Mouse (Mus musculus) naive thymus-derived CD4-positive, alpha-beta T cell, adult 2 months (primary cell): ENCODE measurements around the gene Igsf11.

Experiments used
- DNase-seq: peaks from one replicate; pipeline ENCODE4 v3.0.0-alpha.2; 2011; ENCODE audit warnings: low read depth

The Igsf11 gene

DNA sequence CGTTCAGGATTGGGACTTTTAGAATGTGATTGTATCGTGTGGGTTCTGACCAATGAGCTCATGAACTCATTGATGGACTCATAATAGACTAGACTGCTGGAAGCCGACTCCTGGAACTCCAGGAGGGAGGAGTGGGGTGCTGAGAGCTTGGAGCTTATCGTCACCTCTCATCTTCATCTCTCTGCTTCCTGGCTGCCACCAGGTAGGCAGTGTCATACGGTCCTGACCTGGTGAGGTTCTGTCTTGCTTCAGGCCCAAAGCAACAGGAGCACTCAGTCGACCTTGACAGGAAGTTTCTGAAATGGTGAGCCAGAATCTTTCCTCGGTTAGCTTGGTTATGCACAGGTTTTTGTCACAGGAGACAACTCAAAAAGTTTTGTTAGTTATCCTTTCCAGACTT lies at the start of gene Igsf11:
Igsf11 (plus strand) TSS at position 301 of the 400 bp plus-strand sequence.
- DNase-seq = no peak

DNA sequence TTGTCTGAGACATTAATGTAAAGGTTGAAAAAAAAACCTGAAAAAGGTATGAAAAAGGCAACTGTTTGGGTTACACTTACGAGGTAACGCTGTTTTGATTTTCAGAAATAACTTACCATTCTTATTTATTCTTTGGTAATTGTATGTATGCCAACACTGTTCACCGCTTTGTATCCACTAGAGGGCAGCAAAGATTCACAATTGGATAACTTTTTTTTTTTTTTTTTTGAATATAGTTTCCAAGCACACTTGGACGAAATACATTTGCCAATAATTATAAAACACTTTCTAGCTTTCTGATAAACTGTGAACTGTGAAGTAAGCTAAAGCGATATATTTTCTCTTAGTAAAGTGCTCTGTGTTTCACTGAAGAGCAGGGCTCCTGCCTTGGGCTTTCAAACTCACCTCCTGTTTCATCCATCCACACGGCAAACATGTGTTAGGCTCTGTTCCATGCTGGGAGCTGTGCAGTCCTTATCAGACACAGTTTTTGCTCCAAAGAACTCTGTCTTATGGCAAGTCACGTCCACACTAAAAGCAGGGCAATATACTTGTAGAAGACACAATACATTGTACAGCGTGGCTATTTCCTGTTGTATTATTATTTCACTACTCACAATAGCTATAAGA lies 34.2 kb upstream of the Igsf11 start:
- peak; percentile 48 for DNase-seq

DNA sequence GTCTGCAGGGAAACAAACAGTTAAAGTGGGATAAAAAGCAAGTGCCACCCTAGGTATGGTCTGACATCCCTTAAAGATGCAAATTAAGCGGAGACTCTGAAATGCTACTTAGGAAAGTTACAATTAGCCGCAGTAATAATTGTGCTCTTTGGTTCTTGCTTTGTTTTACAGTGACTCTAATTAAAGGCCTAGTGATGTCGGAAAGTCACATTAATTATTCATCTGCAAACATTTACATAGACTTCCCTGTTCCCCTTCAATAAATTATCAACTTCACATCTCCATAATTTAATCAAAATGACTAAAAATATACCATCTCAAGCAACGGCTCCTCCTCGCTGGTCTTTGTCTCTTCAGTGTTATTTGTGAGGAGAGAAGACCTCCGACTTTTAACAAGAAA lies 31.9 kb upstream of the Igsf11 start:
- no peak for DNase-seq

DNA sequence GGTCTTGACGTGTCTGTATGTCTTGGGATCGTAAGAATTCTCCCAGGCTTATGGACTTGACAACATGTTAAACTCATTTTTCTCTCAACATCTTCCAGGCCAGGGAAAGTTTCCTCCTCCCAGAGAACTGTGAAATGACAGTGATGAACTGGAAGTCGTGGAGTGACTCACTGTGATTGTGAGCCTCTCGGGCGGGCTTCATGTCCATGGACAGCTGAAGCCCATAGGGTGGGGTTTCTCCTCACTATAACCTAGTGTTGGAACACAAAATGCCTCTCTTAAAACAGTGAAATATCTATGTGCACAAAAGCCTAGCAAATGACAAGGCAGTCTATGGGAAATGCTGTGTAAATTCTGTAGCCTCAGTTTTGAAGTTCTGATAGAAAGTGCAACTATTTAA lies 28.1 kb upstream of the Igsf11 start:
- no peak for DNase-seq

DNA sequence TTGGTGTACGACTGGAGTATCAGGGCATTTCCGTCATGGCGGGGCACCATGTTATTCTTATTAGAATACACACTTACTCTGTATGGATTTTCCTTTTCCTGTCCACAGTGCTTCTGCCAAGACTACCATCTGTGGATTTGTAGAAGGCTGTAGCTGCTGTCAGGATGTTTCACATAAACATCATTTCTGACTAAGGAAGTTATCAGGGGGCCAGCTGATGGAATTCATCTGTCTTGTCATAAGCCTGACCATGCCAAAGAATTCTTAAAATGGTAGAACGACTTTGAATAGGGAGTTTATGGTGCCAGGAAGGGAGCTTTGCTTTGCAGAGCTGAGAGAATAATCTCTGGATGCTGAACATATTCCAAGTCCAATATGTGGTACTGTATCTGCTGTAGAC lies 19.2 kb upstream of the Igsf11 start:
- no peak for DNase-seq

DNA sequence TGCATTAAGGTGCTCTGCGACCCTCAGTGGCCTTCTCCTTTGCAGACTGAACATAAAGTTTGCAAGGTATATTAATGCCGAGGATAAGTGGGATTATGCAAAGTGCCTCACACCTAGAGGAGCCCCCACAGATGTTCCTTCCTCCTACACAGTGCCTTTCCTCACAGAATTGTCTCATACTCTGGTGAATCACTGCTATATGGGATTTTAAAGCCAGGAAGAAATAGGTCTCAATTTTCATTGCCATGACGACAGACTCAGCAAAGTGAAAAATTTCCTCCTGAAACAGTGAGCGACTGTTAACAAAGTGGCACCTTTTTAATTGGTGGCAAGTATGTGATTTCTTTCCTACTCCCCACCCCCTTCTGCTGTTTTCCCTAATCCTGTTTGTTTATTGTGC lies 18.0 kb upstream of the Igsf11 start:
- DNase-seq = no peak

DNA sequence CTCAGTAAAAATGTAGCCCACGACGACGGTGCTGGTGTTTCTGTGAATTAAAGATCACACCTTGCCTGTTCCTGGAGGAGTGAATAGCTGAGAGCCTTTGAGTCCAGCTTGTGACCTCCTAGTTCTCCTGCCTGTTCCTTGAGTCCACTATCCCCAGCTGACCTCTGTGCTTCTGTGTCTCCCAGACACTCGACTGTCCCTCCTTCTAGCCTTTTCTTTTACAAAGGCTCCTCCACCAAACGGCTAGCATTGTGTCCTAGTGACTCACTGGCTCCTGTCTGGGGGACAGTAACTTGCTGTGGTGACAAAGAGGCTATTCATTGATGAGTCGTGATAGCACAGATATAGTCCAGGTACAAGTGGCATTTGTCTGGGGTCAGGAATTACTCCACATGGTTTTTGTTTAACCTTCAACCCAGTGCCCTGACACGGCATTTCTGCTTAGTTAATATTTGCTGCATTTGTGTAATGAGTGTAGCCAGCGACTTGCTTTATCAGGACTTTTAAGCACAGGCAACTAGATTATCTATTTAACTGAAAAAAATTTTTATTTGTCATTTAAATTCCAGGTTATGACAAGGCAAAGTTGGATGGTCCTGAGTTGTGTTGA lies 6.5 kb downstream of the Igsf11 start:
- DNase-seq = no peak

DNA sequence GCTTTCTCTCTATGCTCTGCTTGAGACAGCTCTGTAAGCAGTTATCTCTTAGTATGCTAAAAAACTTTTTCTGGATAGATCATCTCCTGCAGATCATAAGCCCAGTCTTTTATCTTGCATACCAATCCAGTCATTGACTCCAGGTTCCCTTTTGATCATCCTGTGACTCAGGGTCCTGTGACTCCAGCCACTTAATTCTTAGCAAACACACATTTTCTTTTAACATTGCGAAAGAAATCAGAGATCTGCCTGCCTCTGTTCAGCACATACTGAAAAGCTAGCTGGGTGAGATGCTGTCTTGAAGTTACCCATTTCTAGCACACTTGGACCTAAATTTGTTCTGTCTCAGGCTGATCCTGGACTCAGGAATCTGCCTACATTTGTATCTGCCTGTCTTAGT lies 7.6 kb downstream of the Igsf11 start:
- no peak for DNase-seq

DNA sequence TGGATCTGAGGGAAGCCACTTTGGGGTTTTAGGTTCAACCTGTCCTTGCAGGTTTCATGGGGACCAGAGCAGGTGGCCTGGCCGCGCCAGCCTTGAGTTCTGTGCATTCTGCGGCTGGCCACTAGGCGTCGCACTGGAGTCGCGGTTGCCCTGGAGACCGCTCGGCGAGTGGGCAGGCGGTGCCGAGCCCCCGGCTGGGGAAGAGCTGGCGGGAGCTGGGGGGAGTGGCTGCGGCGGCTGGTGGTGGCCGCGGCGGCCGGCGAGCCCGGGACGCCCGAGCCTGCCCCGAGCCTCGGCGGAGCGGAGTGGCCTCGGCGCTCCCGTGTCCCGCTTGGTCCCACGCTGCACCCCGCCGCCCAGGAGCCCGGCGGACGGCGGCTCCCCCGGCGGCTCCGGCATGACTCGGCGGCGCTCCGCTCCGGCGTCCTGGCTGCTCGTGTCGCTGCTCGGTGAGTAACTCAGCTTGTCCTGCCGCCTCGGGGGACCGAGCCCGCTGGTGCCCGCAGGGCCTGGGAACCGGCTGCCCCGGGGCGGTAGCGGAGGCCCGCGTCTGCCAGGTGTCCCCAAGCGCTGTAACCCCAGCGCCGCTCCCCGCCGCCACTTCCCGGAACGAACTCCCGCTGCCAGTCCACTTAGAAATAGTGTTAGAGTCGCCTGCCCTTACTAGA lies 9.8 kb downstream of the Igsf11 start:
- DNase-seq = peak; percentile 82

DNA sequence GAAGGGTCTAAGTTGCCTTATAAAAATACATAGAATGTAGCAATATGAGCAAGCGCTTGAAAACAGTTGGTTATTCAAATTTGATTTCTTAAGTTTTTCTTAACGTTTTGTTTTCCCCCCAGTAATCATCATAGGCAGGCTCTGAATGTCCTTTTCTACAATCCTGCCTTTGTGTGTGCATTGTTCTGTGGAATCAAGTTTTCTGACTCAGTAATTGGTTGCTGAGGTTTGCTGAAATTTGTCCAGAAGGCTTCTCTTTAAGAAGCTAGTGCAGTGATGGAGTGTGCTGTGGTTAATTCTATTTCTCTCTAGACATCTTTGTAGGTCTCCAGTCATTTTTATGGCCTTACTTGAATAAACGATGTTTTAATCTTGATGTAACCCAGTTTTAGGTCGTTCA lies 10.5 kb downstream of the Igsf11 start:
- DNase-seq = no peak

DNA sequence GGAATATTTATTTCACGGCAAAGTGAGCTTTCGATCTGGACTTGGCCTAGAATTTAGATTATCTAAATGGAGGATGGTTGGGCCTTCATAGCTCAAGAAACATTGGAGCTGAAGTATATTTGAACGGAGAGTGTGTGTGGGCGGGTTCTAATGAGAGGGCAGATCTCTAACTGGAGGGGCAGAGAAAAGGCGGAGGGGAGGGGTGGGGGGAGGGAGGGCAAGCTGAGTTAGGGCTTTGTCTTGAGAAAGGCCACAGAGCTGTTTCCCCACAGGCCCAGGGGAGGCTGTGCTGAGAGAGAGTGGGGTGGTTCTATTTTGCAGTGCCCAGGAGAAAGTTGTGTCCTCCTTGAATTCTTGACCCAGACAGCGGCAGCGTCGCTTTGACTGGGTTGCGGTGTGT lies 11.7 kb downstream of the Igsf11 start:
- no peak for DNase-seq

DNA sequence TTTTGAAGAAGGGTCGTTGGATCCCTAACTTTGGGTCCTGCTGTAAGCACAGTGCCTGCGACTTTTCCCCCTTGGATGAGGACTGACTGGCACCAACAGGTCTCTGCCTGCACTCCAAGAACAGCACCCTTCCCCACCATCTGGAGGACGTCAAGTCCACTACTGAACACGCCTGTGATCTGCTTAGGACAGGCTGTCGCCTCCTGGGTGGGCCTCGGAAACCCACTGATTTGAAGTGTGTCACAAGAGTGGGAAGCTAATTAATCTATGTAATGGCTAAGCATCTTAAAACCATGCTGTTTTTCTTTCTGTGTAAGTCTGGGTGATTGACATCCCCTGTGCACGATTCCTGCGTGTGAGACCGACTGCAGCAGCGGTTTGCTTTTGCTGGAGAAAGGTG lies 13.4 kb downstream of the Igsf11 start:
- no peak for DNase-seq

DNA sequence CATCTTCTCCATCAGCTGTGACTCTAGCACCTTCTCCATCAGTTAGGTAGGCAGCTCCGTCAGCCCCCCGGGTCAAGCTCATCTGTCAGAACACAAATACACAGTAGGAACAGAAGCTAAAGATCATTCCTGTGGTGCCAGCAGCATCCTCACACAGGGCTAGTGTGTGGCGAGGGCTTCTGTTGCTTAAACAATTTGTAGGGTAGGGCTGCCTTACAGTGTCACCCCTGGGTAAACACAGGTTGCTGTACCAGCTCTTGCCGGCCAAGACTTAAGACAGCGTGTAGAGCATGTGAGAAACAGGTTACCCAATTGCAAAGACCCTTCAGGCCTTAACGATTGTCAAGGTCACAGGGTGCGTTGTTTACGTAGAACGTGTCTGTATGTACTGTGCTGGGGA lies 15.8 kb downstream of the Igsf11 start:
- DNase-seq = no peak

DNA sequence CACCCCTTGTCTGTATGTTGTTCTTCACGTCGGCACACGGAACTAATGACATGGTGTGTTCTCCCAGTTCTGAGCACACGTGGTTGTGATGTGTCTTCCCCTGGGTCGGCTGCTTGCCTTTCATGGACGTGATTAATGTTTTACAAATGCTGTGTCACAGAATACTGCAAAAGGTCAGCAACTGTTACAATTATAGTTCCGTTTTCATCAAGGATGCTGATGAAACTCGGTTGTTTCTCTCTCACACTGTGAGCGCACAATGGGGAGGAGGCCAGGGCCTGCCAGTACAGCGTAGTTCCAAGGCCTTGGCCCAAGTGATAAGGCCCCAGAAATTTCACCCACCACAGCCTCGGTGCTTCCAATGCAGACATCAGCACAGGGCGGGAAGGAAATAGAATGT lies 17.0 kb downstream of the Igsf11 start:
- no peak for DNase-seq

DNA sequence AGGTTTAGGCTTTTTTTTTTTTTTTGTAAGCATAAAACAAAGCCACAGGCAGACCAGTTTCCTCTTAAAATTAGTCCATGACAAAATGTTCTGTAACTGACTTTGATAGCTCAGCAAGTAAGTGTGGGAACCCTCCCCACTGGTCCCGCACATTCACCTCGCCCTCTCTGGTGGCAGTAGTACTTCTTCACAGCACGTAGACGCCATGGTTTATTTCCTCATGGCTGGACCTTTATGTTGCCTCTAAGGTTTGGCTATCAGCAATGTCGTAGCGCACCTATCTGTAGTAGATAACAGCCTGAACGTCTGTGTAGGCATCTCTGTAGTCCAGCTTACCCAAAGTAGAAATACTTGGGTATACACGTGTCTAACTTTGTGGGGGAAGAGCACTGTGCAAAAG lies 17.6 kb downstream of the Igsf11 start:
- DNase-seq = no peak

DNA sequence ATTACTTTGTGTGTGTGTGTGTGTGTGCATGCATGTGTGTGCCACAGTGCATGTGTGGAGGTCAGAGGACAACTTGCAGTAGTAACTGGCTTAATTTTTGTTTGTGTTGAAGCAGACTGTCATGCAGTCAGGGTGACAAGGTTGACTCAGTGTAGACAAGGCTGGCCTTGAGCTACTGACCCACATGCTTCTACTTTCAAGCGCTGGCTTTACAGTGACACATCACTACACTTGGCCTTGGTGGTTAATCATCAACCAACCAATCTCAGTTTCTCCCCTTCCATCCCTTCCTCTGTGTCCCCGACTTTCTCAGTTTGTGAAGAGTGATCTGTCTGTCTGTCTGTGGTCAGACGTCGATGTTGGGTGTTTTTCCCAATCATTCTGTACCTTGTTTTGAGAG lies 23.0 kb downstream of the Igsf11 start:
- no peak for DNase-seq

DNA sequence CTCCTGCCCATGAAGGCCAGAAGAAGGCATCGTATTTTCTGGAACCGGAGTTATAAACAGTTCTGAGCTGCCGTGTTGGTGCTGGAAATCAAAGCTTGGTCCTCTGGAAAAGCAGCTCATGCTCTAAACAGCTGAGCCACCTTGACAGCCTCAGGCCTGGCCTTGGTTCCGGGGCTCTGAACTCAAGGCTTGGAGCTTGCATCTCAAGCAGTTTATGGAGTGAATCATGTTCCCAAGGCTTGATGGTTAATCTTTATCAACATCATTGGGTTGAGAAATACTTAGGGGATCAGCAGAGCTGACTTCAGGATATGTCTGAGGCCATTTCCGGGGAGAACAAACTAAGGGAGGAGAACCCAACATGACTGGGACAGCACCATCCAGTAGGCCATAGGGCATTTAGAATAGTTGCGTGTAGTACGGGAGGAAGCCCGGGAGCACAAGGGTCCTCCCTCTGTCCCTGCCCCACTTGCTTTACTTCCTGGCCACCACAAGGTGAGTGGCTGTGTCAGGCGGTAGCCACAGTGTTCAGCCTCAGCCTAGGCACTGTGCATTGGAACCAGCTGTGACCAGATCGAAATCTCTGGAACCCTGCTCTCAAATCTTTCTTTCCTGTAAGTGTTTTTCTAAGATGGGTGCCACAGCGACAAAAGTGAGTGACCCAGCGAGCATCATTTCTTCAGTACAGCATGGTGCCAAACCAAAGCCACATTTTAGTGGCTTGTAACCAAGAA lies 23.7 kb downstream of the Igsf11 start:
- no peak for DNase-seq

DNA sequence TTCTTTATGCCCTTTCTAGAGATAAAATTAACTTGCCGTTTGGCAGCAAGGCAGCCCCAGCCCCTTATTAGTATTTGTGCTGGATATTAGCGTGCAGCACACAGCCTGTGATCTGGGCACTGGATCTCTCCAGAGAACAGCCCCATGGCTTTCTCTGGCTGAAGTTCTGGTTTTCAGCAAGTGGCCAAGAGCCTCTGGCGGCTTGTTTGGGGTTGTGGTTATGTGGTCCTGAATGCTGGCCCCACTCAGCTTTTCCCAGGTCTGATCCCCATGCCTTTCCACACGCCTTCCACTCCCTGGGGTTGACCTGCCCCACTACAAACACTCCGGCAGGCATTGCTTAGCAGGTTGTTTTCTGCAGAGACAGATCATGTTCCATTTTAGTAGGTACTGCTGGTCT lies 24.4 kb downstream of the Igsf11 start:
- DNase-seq = no peak

DNA sequence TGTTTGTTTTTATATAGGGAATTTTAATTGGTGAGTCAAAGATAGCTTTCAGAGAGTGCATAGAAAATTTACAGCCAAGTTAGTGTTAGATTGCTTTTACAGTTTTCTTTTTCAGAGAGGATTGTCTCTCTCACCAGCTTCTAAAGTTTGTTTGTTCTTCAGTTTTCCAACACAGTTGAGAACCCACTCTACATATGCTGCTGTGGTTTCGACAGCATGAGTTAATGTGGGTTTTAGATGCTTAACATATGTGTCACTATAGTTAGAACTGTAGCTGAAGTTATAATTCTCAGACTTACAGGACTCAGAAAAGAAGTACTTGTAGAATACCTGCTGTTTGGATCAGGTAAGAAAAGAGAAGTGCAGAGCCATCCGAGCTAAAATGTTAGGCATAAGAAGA lies 25.6 kb downstream of the Igsf11 start:
- no peak for DNase-seq

DNA sequence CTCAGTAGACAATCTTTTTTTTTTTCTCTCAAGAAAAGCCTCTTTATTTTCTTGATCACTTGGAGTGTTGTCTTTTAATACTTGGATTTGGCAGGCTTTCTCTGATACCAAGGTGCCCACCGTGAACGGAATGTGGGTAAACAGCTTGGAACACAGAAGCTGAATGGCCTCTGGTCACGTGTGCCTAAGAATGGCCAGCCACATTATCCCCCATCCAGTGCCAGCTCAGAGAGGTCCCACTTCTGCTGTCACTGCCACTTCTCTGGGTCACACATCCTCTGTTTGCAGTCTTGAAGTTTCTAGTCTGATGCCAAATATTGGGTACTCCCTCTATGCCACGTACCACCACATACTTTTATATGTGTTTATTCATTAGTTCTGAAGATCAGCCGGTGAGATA lies 28.0 kb downstream of the Igsf11 start:
- DNase-seq = no peak

DNA sequence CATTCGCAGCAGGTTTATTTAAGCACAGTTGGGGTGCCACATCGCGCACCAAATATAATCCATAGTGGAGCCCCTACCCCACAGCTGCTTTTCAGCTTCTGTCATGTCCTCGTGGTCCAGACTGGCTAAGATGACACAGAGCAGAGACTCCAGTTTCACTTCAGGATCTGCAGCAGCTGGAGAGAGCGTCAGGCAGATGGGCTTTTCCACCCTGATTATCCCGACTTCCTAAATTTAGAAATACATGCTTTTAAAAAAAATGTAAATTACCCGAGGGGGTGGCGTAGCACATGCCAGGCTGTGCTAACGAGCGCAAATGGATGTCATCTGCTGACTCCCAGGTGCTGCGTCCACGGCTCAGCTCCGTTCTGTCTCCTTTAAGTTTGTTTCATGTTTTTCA lies 32.5 kb downstream of the Igsf11 start:
- DNase-seq = no peak

DNA sequence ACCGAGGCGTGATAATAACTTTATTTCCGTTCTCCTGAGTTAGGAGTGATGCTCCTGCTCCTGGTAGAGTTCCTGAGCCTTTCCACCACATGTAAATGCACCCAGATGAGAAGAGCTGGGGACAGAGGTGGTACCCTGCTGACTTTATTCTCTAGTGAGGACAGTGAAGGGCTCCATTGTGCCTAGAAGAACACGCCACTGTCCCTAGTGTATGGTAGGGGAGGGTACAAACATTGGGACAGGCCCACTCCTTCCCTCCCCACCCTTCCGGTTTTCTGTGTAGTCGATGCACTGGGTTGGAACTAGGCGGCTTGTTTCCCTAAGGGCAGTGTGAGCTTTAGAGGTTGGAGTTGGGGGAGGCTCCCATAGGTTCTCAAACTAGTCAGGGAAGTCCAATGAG lies 36.3 kb downstream of the Igsf11 start:
- DNase-seq = no peak

DNA sequence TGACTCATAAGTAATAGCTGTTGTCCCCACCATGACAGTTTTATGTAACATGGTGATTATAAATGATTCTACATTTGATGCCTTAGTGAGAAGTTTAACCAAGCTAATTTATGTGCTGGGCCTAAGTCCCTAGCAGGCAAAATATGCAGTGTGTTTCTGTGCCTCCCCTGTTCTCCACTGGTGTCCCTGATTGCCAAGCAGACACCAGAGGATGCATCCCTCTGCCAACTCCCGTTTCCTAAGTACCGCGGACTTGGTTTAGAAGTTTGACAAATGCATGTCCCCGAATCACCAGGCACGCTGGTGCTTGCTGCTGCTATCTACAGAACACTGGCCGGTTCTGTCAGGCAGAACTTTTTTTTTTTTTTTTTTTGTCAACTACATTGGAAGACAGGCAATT lies 39.0 kb downstream of the Igsf11 start:
- DNase-seq = no peak
